Mouse (Mus musculus): ENCODE measurements around the gene Pnldc1.

- TF ChIP-seq MAX (IDR thresholded peaks at IDR 0.05; ENCODE audit: low read depth) (no peak), POLR2A (IDR thresholded peaks at IDR 0.05; ENCODE audit: insufficient read length, low read depth) (no peak), CEBPB (IDR thresholded peaks at IDR 0.05; ENCODE audit: insufficient read depth, poor library complexity, severe bottlenecking) (no peak), POLR2AphosphoS2 (IDR thresholded peaks at IDR 0.05; ENCODE audit: insufficient read length, low read depth) (no peak)
Observed at GRCm38 (mm10) chr17:12880178-12880577, 29.9 kb downstream of the Pnldc1 start.

All from myocyte (in vitro differentiated cells).